Mouse (Mus musculus): ENCODE measurements at regions not wholly inside any gene's neighbourhood (a gene's known extent, or its start where the extent isn't known, plus 50 kb on each side); places are given as distances from the start of the nearest gene placed in this dataset.

- 45% methylated on average over 23 of the region's 23 CpGs for WGBS
- no peak for ATAC-seq (ENCODE audit: insufficient number of reproducible peaks, low FRiP score, low TSS enrichment, low read depth)
These were observed 193.4 kb upstream of the Sox2 start for GRCm38 (mm10) chr3:34456488-34457433.

DNA sequence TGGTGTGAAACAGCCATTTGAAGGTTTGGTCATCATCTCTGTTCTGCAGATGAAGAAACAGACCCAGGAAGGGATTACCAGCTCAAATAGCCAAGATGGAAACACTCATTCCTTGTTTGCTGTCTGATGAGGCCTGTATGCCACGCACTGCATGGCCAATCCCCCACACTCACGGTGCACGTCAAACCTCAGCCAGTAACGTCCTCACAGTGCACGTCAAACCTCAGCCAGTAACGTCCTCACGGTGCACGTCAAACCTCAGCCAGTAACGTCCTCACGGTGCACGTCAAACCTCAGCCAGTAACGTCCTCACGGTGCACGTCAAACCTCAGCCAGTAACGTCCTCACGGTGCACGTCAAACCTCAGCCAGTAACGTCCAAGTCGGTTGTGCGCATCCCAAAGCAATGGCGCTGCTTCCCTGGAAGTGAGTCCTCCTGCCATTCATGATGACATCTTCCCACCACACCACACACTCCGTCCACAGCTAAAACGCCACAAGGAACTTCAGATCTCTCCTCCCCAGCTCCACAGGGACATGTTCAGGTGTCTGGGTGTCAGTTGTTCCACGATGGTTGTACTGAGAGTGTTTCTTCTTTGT, 196.1 kb upstream of the Sox2 start:
- WGBS: 91% methylated on average over 24 of the region's 24 CpGs
- ATAC-seq (ENCODE audit: insufficient number of reproducible peaks, low FRiP score, low TSS enrichment, low read depth): no peak
- Histone ChIP-seq H3K9ac (no peak overlapping the region), H3K4me1 (peaks cover 8% of the 10 kb centered on the region), H3K27me3 (no peaks in the 10 kb centered on the region), H3K27ac (no peak overlapping the region), H3K4me2 (no peak overlapping the region), H3K36me3 (no peaks in the 10 kb centered on the region), H3K9me3 (no peaks in the 10 kb centered on the region), H3K4me3 (no peak overlapping the region)

More at GRCm38 (mm10) chr3:34456488-34457433, 193.4 kb upstream of the Sox2 start:
- no peak overlapping the region for H3K4me2 ChIP-seq
- H3K27ac ChIP-seq: no peak overlapping the region
- no peaks in the 10 kb centered on the region for H3K36me3 ChIP-seq
- H3K4me1 ChIP-seq: peaks cover 8% of the 10 kb centered on the region
- H3K9ac ChIP-seq: no peak overlapping the region
- no peaks in the 10 kb centered on the region; the same call in 1 of the 2 replicates for H3K27me3 ChIP-seq
- H3K9me3 ChIP-seq: no peaks in the 10 kb centered on the region
- H3K4me3 ChIP-seq: no peak overlapping the region

GRCm38 (mm10) chr3:34445354-34445753, 204.9 kb upstream of the Sox2 start:
- ATAC-seq (ENCODE audit: insufficient number of reproducible peaks, low FRiP score, low TSS enrichment, low read depth): no peak
- Histone ChIP-seq H3K9ac (no peak overlapping the region), H3K4me2 (no peak overlapping the region), H3K9me3 (no peaks in the 10 kb centered on the region), H3K27ac (no peak overlapping the region), H3K27me3 (peaks cover 19% of the 10 kb centered on the region; the same call in 1 of the 2 replicates), H3K36me3 (no peaks in the 10 kb centered on the region), H3K4me3 (no peak overlapping the region), H3K4me1 (peaks cover 3% of the 10 kb centered on the region; the same call in 1 of the 2 replicates)
- WGBS: 55% methylated on average over 7 of the region's 7 CpGs

DNA sequence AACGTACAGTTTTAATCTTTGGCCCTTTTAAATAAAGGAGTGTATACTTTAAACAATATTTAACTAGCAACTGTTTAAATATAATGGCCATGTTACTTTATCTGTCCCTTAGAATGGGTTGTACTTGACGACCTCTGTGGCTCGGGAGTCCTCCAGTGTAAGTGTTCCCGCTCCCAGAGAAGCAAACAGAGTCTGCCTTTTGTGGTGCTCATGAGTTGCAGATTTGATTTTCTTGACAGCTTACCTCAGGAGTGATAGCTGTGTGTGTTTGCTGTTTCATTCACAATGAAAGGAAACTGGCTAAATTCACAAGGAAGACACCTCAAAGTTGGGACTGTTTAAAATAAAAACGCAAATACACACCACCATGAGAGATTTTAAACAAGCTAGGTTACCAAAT, 205.4 kb upstream of the Sox2 start:
- 52% methylated on average over 5 of the region's 5 CpGs for WGBS
- Histone ChIP-seq H3K9me3 (no peaks in the 10 kb centered on the region), H3K4me3 (no peak overlapping the region)

DNA sequence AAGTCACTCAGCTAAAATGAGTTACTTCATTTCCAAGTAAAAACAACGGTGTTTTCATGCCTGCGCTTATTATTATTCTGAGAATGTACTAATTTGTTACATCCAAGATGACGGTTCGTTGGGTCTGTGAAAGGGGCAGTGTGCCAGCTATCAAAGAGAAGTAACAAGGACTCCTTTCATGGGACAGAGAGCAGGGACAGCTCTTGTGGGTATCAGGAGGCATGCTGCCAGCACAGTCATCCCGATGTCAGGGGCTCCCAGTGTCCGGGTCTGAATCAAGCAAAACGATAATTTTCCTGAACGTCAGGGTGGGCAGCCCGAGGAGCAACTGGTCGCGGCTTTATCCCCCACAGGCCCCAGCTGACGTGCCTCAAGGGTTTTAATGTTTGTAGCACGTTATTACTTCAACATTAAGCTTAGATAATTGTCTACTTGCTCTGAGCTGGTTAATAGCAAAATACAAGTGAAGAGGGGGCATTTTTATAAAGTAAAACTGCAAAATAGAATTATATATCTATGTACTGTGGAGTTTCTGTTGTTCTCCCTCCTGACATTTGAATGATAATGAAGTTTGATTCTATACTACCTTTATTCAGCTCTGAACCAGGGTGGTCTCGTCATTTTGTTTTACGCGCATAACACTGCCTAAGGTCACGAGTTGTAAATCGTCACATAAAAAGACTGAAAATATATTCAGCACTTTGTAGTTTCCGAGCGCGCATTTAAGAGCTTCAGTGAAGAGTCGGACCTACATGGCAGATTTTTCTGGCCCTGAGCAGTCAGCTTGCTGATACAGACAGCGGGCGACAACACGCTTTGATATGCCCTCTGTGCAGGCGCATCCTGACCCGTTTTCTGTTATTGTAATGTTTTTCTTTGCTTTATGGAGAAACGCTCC, 206.2 kb upstream of the Sox2 start:
- Histone ChIP-seq H3K4me1 (peaks cover 3% of the 10 kb centered on the region; the same call in 1 of the 2 replicates), H3K4me3 (no peak overlapping the region), H3K9me3 (no peaks in the 10 kb centered on the region), H3K27ac (no peak overlapping the region), H3K27me3 (peaks cover 19% of the 10 kb centered on the region; the same call in 1 of the 2 replicates), H3K9ac (no peak overlapping the region), H3K36me3 (no peaks in the 10 kb centered on the region), H3K4me2 (0 out of 2 replicates have a peak overlapping the region, but pooled peaks have one; percentile 17)
- no peak for ATAC-seq (ENCODE audit: insufficient number of reproducible peaks, low FRiP score, low TSS enrichment, low read depth)
- 27% methylated on average over 28 of the region's 28 CpGs for WGBS

More for the DNA sequence above, 205.4 kb upstream of the Sox2 start:
- no peaks in the 10 kb centered on the region for H3K36me3 ChIP-seq
- no peak overlapping the region for H3K4me2 ChIP-seq
- H3K4me1 ChIP-seq: peaks cover 3% of the 10 kb centered on the region; the same call in 1 of the 2 replicates
- no peak overlapping the region for H3K9ac ChIP-seq
- ATAC-seq (ENCODE audit: insufficient number of reproducible peaks, low FRiP score, low TSS enrichment, low read depth): no peak
- peaks cover 19% of the 10 kb centered on the region; the same call in 1 of the 2 replicates for H3K27me3 ChIP-seq
- no peak overlapping the region for H3K27ac ChIP-seq

DNA sequence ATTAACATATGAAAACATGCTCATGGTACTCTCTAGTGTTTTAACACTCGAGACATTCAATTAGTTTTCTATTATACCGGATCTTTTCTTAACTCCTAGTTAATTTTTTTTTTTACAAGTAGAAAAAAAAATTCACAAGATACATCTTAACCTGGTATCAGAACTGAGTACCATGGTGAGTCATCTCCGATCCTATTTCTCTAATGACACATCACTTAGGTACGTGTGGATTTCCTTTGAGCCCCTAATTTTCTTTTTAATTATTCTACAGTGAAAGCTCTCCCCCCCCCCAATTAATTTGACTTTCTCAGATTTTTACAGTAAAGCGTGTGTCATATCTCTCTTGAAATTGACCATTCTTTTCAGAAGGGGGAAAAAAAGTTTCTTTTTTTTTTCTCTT, 206.9 kb upstream of the Sox2 start:
- no peaks in the 10 kb centered on the region for H3K9me3 ChIP-seq
- H3K4me2 ChIP-seq: no peak overlapping the region
- no peak overlapping the region for H3K4me3 ChIP-seq
- peaks cover 3% of the 10 kb centered on the region; the same call in 1 of the 2 replicates for H3K4me1 ChIP-seq
- WGBS: 59% methylated on average over 5 of the region's 5 CpGs
- no peaks in the 10 kb centered on the region for H3K36me3 ChIP-seq
- H3K9ac ChIP-seq: no peak overlapping the region
- peaks cover 19% of the 10 kb centered on the region; the same call in 1 of the 2 replicates for H3K27me3 ChIP-seq
- no peak for ATAC-seq (ENCODE audit: insufficient number of reproducible peaks, low FRiP score, low TSS enrichment, low read depth)
- no peak overlapping the region for H3K27ac ChIP-seq

DNA sequence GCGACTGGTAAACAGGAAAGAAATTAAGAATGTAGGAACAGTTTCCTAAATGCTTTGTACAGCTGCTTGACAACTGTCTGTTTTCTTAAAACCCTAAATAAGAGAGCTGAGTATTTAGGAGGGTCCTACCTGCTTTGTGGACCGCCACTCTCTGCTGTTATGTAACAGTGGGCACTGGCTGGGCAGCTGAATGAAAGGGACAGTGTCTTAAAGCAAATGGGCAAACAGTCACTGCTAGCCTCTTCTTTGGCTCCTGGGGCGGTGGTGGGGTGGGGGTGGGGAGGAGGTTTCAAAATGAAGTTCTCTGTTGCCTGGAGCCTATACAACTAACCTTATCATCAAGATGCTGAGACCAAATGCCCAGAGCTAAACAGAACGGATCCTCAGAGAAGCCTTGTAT, 208.4 kb upstream of the Sox2 start:
- Histone ChIP-seq H3K36me3 (no peaks in the 10 kb centered on the region), H3K4me3 (no peak overlapping the region), H3K4me2 (no peak overlapping the region), H3K27me3 (peaks cover 19% of the 10 kb centered on the region; the same call in 1 of the 2 replicates), H3K4me1 (peaks cover 3% of the 10 kb centered on the region; the same call in 1 of the 2 replicates), H3K9ac (no peak overlapping the region), H3K9me3 (no peaks in the 10 kb centered on the region), H3K27ac (no peak overlapping the region)
- no peak for ATAC-seq (ENCODE audit: insufficient number of reproducible peaks, low FRiP score, low TSS enrichment, low read depth)
- WGBS: 71% methylated on average over 4 of the region's 4 CpGs

GRCm38 (mm10) chr3:34441266-34441665, 208.9 kb upstream of the Sox2 start:
- 48% methylated on average over 5 of the region's 5 CpGs for WGBS
- Histone ChIP-seq H3K27ac (no peak overlapping the region), H3K4me3 (no peak overlapping the region)

GRCm38 (mm10) chr3:34434901-34435300, 215.3 kb upstream of the Sox2 start:
- H3K36me3 ChIP-seq: no peaks in the 10 kb centered on the region
- H3K9me3 ChIP-seq: no peaks in the 10 kb centered on the region
- H3K4me1 ChIP-seq: no peaks in the 10 kb centered on the region
- no peak overlapping the region for H3K4me2 ChIP-seq
- H3K27me3 ChIP-seq: no peaks in the 10 kb centered on the region
- no peak overlapping the region for H3K9ac ChIP-seq
- no peak overlapping the region for H3K27ac ChIP-seq
- ATAC-seq (ENCODE audit: insufficient number of reproducible peaks, low FRiP score, low TSS enrichment, low read depth): no peak
- H3K4me3 ChIP-seq: no peak overlapping the region
- WGBS: 57% methylated on average over 9 of the region's 9 CpGs

More at GRCm38 (mm10) chr3:34441266-34441665, 208.9 kb upstream of the Sox2 start:
- Histone ChIP-seq H3K4me2 (no peak overlapping the region), H3K36me3 (no peaks in the 10 kb centered on the region), H3K4me1 (peaks cover 3% of the 10 kb centered on the region; the same call in 1 of the 2 replicates), H3K9ac (no peak overlapping the region), H3K9me3 (no peaks in the 10 kb centered on the region), H3K27me3 (peaks cover 19% of the 10 kb centered on the region; the same call in 1 of the 2 replicates)
- ATAC-seq (ENCODE audit: insufficient number of reproducible peaks, low FRiP score, low TSS enrichment, low read depth): no peak

- Histone ChIP-seq H3K4me1 (no peaks in the 10 kb centered on the region), H3K9me3 (no peaks in the 10 kb centered on the region), H3K36me3 (no peaks in the 10 kb centered on the region), H3K27me3 (no peaks in the 10 kb centered on the region), H3K9ac (no peak overlapping the region), H3K4me2 (no peak overlapping the region), H3K27ac (no peak overlapping the region), H3K4me3 (no peak overlapping the region)
- ATAC-seq (ENCODE audit: insufficient number of reproducible peaks, low FRiP score, low TSS enrichment, low read depth): no peak
- 82% methylated on average over 8 of the region's 8 CpGs for WGBS
These were observed 222.2 kb upstream of the Sox2 start for GRCm38 (mm10) chr3:34427967-34428366.

DNA sequence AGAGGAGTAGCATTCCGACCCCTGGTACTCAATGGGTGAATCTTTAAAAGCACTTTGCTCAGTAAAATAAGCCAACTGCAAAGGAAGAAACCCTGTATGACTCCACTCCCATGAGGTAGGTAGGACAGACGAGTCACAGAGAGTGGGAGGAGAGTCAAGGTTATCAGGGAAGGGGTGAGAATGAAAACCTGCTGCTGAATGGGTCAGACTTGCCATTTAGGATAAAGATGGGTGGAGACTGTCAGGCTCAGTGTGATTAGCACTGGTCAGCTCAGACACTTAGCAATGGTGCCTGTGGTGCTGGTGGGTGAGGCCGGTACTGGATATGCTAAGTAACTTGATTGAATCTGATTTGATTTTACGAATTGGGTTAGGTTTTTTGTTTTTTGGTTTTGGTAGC, 222.7 kb upstream of the Sox2 start:
- Histone ChIP-seq H3K27ac (no peak overlapping the region), H3K4me2 (no peak overlapping the region), H3K4me3 (no peak overlapping the region), H3K36me3 (no peaks in the 10 kb centered on the region), H3K9me3 (no peaks in the 10 kb centered on the region), H3K27me3 (no peaks in the 10 kb centered on the region), H3K9ac (no peak overlapping the region), H3K4me1 (no peaks in the 10 kb centered on the region)
- ATAC-seq (ENCODE audit: insufficient number of reproducible peaks, low FRiP score, low TSS enrichment, low read depth): no peak
- 82% methylated on average over 4 of the region's 4 CpGs for WGBS
